Mouse (Mus musculus) ovary, postnatal 10 days (tissue): ENCODE measurements at regions not wholly inside any gene's neighbourhood (a gene's known extent, or its start where the extent isn't known, plus 50 kb on each side); places are given as distances from the start of the nearest gene placed in this dataset.

Experiments used
- DNase-seq: peaks from one replicate; pipeline ENCODE4 v3.0.0; 2022; ENCODE audit warnings: low spot score

DNA sequence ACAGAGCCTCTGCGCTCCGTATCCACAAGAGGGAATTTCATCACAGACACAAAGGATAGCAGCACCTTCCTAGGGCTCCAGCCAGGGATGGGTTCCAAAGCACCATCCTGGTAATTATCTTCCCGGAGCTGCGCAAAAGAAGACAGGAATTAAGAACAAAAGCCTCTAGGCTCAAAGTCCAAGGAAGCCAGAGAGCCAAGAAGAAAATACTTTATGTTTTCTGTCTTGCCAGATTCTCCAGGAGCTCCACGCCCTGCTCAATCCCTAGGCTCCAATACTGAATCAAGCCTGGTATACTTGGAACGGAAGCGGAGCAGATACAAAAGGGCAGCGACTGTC, 54.4 kb downstream of the Irf2bpl start:
- DNase-seq = no peak

DNA sequence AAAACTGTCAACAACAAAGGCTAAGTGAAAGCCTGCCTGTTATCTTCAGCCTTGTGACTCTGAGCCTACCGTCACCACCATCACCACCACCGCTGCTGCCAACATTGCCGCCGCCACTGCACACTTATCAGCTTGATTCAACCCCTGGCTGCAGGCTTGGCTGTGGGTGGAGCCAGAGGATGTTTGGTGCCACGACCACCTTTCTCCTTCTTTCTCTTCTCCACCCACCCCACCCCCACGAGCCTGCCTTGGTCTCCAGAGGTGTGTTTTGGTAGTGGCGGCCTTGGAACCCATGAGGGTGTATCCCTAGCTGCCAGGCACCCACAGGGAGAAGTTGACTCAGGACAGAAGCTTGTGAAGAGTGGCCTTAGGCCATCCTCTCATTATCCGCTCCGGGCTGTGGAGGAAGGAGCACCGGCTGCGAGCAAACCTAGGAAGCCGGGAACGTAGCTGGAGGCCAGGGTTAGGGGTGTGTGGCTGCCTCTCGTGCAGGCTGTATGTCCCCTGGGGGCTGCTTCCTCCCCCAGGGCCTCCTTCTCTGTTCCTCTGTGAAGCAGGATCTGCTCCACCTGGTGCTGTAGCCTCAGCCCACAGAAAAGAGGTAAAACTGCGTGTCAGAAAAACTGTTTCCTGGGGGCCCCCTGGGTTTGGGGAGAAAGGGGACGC, 54.9 kb downstream of the Irf2bpl start:
- no peak for DNase-seq

DNA sequence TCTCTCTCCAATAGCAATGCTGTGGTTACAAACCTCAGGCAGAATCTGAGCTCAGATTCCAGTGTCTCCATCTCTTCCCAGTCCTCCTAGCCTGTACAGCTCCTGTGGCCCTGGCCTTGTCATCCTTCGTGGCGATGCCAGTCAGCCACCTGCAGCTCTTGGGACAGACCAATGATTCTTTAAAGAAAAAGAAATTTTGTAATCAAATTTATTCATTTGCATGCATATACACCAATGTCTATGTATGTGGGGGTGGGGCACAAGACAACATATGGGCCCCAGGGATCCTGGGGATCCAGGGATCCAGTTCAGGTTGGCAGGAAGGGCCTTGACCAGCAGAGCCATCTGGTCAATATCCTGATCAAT, 57.4 kb downstream of the Irf2bpl start:
- no peak for DNase-seq

DNA sequence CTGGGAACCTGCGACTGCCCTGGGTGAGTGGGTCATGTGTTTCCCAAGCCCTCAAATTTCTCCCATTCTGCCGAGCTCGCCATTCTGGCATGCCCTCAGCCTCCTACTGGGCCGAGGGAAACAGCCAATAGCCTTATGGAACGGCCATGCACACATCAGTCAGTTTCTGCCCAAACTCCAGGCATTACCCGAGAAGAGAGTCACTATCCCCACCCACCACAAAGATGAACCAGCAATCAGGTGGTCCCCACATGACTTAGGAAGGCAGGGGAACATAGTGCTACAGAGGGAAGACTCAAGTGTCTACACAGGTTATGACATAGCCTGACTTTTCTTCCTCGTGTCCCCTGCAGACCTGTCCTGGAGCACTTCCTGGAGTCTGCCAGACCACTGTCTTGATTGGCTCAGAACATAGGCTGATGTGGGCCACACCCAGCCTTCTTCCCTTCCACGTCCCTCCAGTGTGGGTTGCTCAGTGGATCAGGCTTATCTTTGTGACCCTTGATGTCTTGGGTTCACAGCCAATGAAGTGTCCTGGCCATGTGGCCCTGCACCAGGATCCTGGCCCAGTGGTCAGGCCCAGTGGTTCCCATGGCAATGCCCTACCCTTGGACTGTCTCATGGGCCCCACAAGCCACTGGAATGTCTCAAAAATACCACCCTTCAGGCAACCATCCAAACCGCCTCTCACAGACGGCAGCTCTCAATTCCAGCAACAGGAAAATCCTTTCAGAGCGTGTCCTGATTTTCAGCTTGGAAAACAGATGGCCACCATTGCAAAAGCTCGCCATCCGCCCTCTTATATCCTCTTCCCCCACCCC, 58.0 kb downstream of the Irf2bpl start:
- no peak for DNase-seq

DNA sequence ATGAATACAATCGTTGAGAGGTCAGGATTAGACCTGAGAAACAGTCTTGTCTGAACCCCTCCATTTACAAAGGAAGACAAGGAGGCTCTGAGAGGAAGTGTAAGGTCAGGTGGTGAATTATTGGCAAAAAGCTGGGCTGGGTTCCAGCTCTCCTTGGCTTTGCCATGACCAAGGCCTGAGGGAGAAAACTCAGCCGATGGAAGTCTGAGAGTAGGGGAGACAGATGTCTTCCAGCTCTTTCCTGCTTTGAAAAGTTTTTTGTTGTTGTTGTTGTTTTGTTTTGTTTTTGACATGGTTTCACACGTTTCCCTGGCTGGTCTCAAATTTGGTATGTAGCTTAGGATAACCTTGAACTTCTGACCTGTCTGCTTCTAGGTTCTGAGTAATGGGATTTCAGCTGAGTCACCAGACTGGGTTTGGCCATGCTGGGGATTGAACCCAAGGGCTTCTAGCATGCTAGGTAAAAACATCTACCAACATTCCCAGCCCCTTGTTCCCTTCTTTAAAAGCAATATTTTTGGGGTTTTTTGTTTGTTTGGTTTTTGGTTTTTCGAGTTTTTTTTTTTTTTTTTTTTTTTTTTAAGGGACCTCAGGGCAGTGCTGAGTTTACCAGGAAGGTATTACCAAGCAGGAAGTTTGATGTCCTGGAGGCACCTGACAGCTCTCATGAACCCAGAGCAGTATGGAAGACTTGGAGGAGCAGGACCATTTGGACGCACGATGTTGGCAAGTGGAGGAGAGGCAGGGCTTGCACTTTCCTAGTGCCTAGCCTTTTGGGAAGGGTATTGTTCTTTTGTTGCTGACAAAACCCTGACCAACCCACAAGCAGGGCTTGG, 58.8 kb downstream of the Irf2bpl start:
- DNase-seq = no peak

DNA sequence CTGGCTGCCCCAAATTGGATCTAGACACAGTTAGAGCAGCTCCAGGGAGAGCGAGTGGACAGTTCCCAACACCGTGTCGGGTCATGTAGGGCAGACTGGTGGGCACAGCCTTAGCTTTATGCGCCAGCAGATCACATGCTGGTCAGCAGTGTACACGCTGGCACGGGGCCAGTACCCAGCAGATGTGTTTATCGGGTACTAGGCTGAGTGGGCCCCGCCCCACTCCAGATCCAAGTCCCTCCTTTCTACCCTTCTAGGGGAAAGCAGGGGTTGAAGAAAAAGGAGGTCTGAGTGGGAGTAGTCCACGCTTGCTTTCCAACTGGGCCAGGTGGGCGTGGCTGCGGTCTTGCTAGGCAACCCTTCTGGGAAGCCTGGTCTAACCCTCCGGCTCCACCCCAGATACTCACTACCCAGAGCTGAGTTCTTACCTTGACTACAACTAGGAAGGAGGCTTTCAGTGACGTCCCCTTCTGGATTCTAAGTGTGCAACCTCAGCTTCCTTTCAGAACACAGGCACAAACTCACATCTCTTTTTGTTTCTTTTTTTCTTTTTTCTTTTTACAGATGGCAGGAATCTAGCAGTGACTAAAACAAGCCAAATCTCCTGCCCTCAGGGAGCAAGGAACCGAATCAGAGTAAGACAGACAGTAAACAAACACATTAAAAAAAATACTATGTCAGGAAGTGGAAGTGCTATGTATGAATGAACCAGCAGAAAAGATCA, 59.6 kb downstream of the Irf2bpl start:
- peak; percentile 62 for DNase-seq

DNA sequence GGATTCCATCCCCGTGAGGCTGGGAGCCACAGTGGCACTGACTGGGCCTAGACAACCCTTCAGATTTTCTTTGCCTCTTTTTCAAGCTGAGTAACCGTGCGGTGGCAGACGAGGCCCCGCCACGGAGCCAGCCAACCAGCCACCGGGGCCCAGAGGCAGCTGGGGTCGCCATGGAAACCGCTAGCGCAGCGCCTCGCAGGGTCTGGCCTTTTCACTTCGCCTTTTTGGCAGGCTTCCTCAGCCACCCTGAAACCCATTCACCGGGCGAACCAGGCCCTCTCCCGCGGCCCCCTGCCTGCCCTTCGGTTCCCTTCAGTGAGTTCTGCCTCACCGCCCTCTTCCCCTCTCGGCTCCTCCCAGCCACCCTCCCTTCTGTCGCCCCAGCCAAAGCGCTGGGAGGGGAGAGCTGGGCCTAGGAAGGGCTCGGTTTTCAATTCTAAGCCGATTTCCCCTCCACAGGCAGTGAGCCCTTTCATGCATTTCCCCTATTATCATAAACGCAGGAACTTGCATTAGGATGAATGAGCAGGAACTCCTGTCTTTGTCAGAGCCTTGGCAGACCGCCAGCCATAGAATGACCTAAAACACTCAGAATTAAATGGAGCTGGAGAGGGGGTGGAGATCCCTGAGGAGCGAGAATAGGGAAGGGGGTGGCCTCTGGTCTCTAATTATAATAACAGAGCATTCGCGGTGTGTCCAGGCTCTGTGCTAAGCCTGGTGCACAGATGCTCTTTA, 60.6 kb downstream of the Irf2bpl start:
- DNase-seq = peak; percentile 71

DNA sequence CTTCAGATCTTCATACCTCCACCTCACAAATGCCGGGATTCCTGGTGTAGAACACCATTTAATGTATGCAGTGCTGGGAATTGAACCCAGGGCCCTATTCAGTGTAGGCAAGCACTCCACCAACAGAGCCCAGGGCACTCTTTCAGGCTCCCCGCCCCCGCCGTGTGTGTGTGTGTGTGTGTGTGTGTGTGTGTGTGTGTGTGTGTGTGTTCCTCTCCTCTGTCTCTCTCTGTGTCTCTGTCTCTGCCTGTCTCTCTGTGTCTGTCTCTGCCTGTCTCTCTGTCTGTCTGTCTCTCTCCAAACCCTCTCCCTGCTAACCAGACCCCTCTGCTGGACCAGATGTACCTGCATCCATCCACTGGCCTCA, 61.1 kb downstream of the Irf2bpl start:
- no peak for DNase-seq

DNA sequence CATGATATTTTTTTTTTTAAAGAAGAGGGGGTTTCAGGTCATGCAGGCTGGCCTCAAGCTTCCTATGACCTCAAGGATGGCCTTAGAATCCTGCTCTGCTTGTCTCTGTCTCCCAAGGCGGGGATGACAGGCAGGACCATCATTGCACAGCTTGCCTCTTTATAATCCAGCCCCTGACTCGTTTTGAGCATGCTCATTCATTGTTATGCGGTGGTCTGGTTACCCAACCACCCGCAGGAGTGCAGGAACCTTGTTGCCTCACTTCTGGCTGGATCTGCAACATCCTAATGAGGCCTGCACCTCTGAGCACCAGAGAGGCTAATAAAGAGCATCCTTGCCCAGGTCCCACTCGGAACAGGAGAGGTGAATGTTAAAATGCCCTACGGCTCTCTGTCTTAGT, 63.4 kb downstream of the Irf2bpl start:
- DNase-seq = no peak

DNA sequence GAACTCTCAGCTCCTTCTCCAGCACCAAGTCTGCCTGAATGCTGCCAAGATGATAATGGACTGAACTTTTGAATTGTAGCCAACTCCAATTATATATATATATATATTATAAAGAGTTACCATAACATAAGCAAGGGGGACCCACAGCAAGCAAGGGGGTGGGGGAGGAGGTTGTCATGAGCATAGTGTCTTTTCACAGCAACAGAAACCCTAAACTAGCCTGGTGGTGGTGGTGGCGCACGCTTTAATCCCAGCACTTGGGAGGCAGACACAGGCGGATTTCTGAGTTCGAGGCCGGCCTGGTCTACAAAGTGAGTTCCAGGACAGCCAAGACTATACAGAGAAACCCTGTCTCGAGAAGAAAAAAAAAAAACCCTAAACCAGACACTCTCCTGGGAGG, 65.0 kb downstream of the Irf2bpl start:
- DNase-seq = no peak

DNA sequence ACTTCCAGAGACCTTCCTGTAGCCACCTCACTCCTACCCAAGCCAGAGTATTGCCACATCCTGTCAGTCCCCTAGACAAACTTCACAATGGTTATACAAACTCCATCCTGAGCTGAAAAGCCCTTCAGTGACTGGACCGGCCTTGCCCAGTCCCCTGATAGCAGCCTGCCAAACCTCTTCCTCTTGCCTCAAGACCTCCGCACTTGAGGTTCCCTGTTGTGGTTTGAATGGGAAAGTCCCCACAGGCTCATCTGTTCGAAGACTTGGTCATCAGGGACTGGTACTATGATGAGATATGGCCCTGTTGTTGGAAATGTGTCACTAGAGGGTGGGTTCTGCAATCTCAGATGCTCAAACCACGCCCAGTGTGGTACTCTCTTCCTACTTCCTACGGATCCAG, 65.4 kb downstream of the Irf2bpl start:
- no peak for DNase-seq

DNA sequence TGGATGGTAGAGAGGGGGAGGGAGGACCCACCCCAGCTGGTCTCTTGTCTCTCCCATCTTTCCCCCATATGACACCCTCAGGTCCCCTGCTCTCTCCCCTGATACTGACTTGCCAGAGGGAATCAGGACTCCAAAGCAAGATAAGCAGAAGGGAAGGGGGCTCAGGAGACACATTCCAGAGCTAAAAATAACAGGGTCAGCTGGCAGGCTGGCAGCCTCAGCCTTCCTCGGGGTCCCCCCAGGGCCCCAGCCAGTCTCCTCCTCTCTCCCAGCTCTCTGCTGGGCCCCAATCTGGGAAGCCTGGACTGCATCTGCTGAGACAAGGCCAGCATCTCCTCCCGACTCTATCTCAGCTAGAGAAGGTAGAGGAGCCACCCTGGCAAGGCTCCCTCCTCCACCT, 66.4 kb downstream of the Irf2bpl start:
- DNase-seq = no peak

DNA sequence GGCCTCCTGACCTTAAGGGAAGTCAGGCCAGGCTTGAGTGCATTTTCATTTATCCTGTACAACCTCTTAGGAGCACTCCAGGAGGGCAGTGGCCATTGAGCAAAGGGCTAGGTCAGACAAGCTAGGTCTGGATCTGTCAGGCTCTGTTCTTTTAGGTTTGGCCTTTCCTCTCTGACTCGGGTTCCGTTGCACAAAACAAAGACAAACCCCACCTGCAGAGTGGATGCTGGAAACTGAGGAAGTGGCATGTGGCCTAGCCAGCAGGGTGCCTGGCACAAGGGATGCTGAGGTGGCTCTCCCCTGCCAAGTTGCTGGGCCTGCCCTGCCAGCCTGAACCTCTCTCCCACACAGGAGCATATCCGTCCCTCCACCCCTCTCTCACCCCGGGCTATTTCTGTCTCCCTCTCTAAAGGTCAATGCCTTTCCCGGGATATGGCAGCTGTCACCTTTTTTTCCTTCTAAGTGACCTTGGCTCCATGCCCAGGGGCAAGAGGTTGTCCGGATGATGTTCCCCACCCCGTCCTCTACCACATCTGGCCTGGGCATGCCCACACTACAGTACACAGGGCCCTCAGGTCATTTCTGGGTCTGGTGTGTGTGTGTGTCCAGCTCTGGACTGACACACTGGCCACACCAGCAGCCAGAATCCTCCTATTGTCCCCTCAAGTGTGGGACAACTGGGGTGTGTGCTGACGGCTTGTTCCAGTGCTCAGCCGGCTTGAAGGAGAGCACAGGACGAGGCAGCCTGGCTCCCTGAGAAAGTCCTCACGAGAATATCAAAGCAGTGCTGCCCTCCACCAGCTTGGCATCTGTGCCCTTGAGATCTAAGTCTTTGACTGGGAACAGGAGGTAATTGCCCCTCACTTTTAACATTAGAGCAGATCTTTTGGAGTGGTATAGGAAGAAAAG, 67.6 kb downstream of the Irf2bpl start:
- no peak for DNase-seq

DNA sequence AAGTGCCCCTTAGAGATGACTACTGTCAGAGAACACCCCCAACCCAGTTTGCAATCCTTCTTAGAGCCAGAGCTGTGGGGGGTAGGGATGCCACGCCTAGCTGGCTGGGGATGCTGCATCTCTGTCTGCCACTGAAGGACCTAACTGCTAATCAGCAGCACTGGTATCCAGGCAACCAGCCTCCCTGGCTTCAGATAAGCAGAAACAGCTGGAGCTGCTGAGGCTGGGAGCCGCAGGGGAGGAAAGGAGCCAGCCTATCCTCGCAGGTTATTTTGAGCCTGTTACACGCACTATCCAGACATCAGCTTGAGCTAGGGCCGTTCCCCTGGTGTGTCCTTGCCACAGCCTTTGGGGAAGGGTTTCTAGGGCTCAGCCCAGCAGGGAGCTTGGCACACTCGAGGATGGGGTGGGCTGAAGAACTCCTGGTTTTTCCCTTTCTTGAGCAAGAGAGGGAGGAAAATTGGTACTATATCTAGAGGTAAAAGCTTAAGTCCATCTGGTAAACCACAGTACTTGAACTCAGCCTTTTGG, 68.4 kb downstream of the Irf2bpl start:
- DNase-seq = no peak

DNA sequence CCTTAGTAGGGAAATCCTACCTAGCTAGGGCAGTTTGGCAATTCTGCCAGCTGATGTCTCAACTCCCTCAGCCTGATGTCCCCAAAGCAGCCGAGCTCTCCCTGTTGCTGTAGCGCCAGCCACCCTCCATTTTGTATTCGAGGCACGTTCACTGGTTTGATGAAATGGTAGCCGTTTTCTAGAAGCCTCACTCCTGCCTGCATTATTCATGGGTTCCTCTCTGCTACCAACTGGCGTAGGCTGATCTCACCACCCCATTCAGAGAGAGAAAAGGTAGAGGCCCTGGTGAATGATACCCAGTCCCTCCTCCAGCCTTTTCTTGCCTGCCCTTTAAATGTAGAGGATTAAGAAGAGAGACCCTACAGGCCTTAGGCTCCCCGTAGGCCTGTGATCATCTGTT, 69.9 kb downstream of the Irf2bpl start:
- DNase-seq = no peak
